In genomic region chr14:54575031-54575430, GRCm38 (mm10) we compare ENCODE assay signal across 7 mouse cellular contexts. TPM values are rescaled to one million over a fixed set of nuclear protein-coding genes. Genes with fewer than 3 reads are reported as not detected.
A peak's percentile ranks its signal among the peaks of the same experiment; 100 is the strongest.
DNase-seq lines count a peak whose midpoint lies in the region; ATAC-seq and TF ChIP-seq lines count a peak whose summit lies in the region.

No protein-coding gene starts in this region.

- TF ChIP-seq EP300 in liver, embryonic 14.5 days (IDR thresholded peaks at IDR 0.05; ENCODE audit: low read depth): no peak

- H3K9ac ChIP-seq in forebrain, postnatal 0 days: no peak overlapping the region
- no peak overlapping the region for H3K9ac ChIP-seq in liver, embryonic 14.5 days (replicated peaks)

- no peaks in the 10 kb centered on the region for H3K27me3 ChIP-seq in testis, adult 2 months (ENCODE audit: control insufficient read depth, insufficient read depth, low read length)
- peaks cover 14% of the 10 kb centered on the region for H3K27me3 ChIP-seq in forebrain, postnatal 0 days (ENCODE audit: insufficient read depth, low read length)
- H3K27me3 ChIP-seq in liver, embryonic 14.5 days (ENCODE audit: control insufficient read depth, insufficient read depth, low read length): peaks cover 51% of the 10 kb centered on the region

- H3K36me3 ChIP-seq in testis, adult 2 months (ENCODE audit: control insufficient read depth, insufficient read depth, low read length): no peaks in the 10 kb centered on the region
- no peaks in the 10 kb centered on the region for H3K36me3 ChIP-seq in forebrain, postnatal 0 days (ENCODE audit: insufficient read depth)
- H3K36me3 ChIP-seq in liver, embryonic 14.5 days (replicated peaks; ENCODE audit: control insufficient read depth, insufficient read depth, low read depth): no peaks in the 10 kb centered on the region

- H3K27ac ChIP-seq in testis, adult 2 months (ENCODE audit: control insufficient read depth, insufficient read depth, low read depth, low read length): peak overlapping the region; percentile 56
- H3K27ac ChIP-seq in forebrain, postnatal 0 days (ENCODE audit: low read depth, low read length): no peak overlapping the region
- no peak overlapping the region for H3K27ac ChIP-seq in liver, embryonic 14.5 days

- no peaks in the 10 kb centered on the region for H3K9me3 ChIP-seq in forebrain, postnatal 0 days (ENCODE audit: low read length)
- H3K9me3 ChIP-seq in liver, embryonic 14.5 days (ENCODE audit: control insufficient read depth, low read length): no peaks in the 10 kb centered on the region

- 8% methylated on average over 8 of the region's 8 CpGs for WGBS in forebrain, postnatal 0 days
- 13% methylated on average over 8 of the region's 8 CpGs for WGBS in liver, embryonic 14.5 days (ENCODE audit: insufficient replicate concordance)

- peaks cover 44% of the 10 kb centered on the region for H3K4me1 ChIP-seq in testis, adult 2 months (ENCODE audit: control insufficient read depth, insufficient read depth, low read length)
- no peaks in the 10 kb centered on the region; the same call in 1 of the 2 replicates for H3K4me1 ChIP-seq in forebrain, postnatal 0 days (ENCODE audit: insufficient read depth)
- H3K4me1 ChIP-seq in liver, embryonic 14.5 days (replicated peaks; ENCODE audit: control insufficient read depth in 2 of 2, insufficient read depth in 2 of 2, low read length in 1 of 2): peaks cover 4 to 25% of the 10 kb centered on the region in 2 experiments; a peak in 3 of 4 replicates

- no peak for TF ChIP-seq CTCF in testis, adult 2 months (IDR thresholded peaks at IDR 0.05; ENCODE audit: control insufficient read depth, insufficient read depth, insufficient replicate concordance, low read depth, low read length)
- no peak for TF ChIP-seq CTCF in forebrain, postnatal 0 days (IDR thresholded peaks at IDR 0.05; ENCODE audit: low read depth)
- no peak for TF ChIP-seq CTCF in liver, embryonic 14.5 days (IDR thresholded peaks at IDR 0.05; ENCODE audit: low read depth)

- DNase-seq in testis, postnatal 14 days (ENCODE audit: low spot score): no peak
- no peak for DNase-seq in forebrain, postnatal 0 days
- DNase-seq in liver, embryonic 14.5 days (ENCODE audit: low read depth in 3 of 3, low spot score in 3 of 3): no peak
- no peak for DNase-seq in T-cell, adult 2 months (ENCODE audit: low spot score)
- no peak for DNase-seq in natural killer cell, adult 2 months (ENCODE audit: low spot score in 2 of 2)

- peak overlapping the region; percentile 89 for H3K4me3 ChIP-seq in testis, adult 2 months (ENCODE audit: control insufficient read depth, low read depth, low read length)
- peak overlapping the region; percentile 52; the same call in 1 of the 2 replicates for H3K4me3 ChIP-seq in forebrain, postnatal 0 days (ENCODE audit: low read depth, low read length)
- H3K4me3 ChIP-seq in liver, embryonic 14.5 days (ENCODE audit: insufficient read depth in 1 of 2, low read depth in 2 of 2, low read length in 2 of 2): peak overlapping the region; percentile 49 to 58

- ATAC-seq in forebrain, postnatal 0 days: no peak
- no peak for ATAC-seq in liver, embryonic 14.5 days (ENCODE audit: insufficient read depth)
- ATAC-seq in megakaryocyte-erythroid progenitor cell, adult 5-6 weeks (replicated peaks; ENCODE audit: low FRiP score, low TSS enrichment, poor library complexity, severe bottlenecking): no peak

- no peak for TF ChIP-seq POLR2A in testis, adult 2 months (IDR thresholded peaks at IDR 0.05; ENCODE audit: control insufficient read depth, low read depth, low read length)

- peak overlapping the region; percentile 84 for H3K4me2 ChIP-seq in forebrain, postnatal 0 days (ENCODE audit: low read depth)
- peak overlapping the region; percentile 70 for H3K4me2 ChIP-seq in liver, embryonic 14.5 days (ENCODE audit: low read depth)

RNA-seq across cellular contexts. Expression of gene Ajuba, which starts 2.3 kb away (rescaled TPM):
- polyA plus RNA-seq in testis, adult 2 months (2012; rRNA removed): 10.0 and 12.5 TPM in 2 replicates
- 4.4 and 6.6 TPM in 2 replicates for total RNA-seq in forebrain, postnatal 0 days (2014; rRNA removed)
- 4.4 and 4.5 TPM in 2 replicates for polyA plus RNA-seq in forebrain, postnatal 0 days (2015; fragmentation: Nextera tagmentation; extraction: Ambion mirVana)
- polyA plus RNA-seq in liver, embryonic 14.5 days (2012; rRNA removed): 3.7 TPM in 2 replicates
- 1.0 and 1.8 TPM in 2 replicates for polyA plus RNA-seq in liver, embryonic 14.5 days (2014; fragmentation: Nextera tagmentation; extraction: Ambion mirVana)
- not detected in 2 replicates for total RNA-seq in megakaryocyte-erythroid progenitor cell, adult 5-6 weeks (2014; fragmentation: Nextera tagmentation)
- 0.19 and 0.80 TPM in 2 replicates for total RNA-seq in megakaryocyte-erythroid progenitor cell, adult 5-6 weeks (2017)

RNA-seq across cellular contexts. Expression of gene Haus4, which starts 20.6 kb away (rescaled TPM):
- polyA plus RNA-seq in testis, adult 2 months (2012; rRNA removed): 107 and 125 TPM in 2 replicates
- 21.3 and 23.1 TPM in 2 replicates for total RNA-seq in forebrain, postnatal 0 days (2014; rRNA removed)
- 17.9 and 19.5 TPM in 2 replicates for polyA plus RNA-seq in forebrain, postnatal 0 days (2015; fragmentation: Nextera tagmentation; extraction: Ambion mirVana)
- polyA plus RNA-seq in liver, embryonic 14.5 days (2012; rRNA removed): 16.5 and 24.2 TPM in 2 replicates
- 31.6 and 33.7 TPM in 2 replicates for polyA plus RNA-seq in liver, embryonic 14.5 days (2014; fragmentation: Nextera tagmentation; extraction: Ambion mirVana)
- 94.2 and 97.3 TPM in 2 replicates for total RNA-seq in megakaryocyte-erythroid progenitor cell, adult 5-6 weeks (2014; fragmentation: Nextera tagmentation)
- total RNA-seq in megakaryocyte-erythroid progenitor cell, adult 5-6 weeks (2017): 60.5 and 68.2 TPM in 2 replicates

RNA-seq across cellular contexts. Expression of gene 4931414P19Rik, which starts 30.8 kb away (rescaled TPM):
- polyA plus RNA-seq in testis, adult 2 months (2012; rRNA removed): 2.1 and 3.5 TPM in 2 replicates
- total RNA-seq in forebrain, postnatal 0 days (2014; rRNA removed): 6.5 and 12.8 TPM in 2 replicates
- polyA plus RNA-seq in forebrain, postnatal 0 days (2015; fragmentation: Nextera tagmentation; extraction: Ambion mirVana): 2.2 and 3.1 TPM in 2 replicates
- polyA plus RNA-seq in liver, embryonic 14.5 days (2012; rRNA removed): 2.2 and 4.3 TPM in 2 replicates
- 1.1 and 1.9 TPM in 2 replicates for polyA plus RNA-seq in liver, embryonic 14.5 days (2014; fragmentation: Nextera tagmentation; extraction: Ambion mirVana)
- 6.2 and 12.7 TPM in 2 replicates for total RNA-seq in megakaryocyte-erythroid progenitor cell, adult 5-6 weeks (2014; fragmentation: Nextera tagmentation)
- total RNA-seq in megakaryocyte-erythroid progenitor cell, adult 5-6 weeks (2017): 2.9 and 7.3 TPM in 2 replicates

RNA-seq across cellular contexts. Expression of gene Psmb5, which starts 42.8 kb away (rescaled TPM):
- polyA plus RNA-seq in testis, adult 2 months (2012; rRNA removed): 87.4 and 106 TPM in 2 replicates
- 180 and 239 TPM in 2 replicates for total RNA-seq in forebrain, postnatal 0 days (2014; rRNA removed)
- polyA plus RNA-seq in forebrain, postnatal 0 days (2015; fragmentation: Nextera tagmentation; extraction: Ambion mirVana): 420 and 499 TPM in 2 replicates
- polyA plus RNA-seq in liver, embryonic 14.5 days (2012; rRNA removed): 95.4 and 111 TPM in 2 replicates
- polyA plus RNA-seq in liver, embryonic 14.5 days (2014; fragmentation: Nextera tagmentation; extraction: Ambion mirVana): 205 and 223 TPM in 2 replicates
- 221 and 258 TPM in 2 replicates for total RNA-seq in megakaryocyte-erythroid progenitor cell, adult 5-6 weeks (2014; fragmentation: Nextera tagmentation)
- total RNA-seq in megakaryocyte-erythroid progenitor cell, adult 5-6 weeks (2017): 39.5 and 75.5 TPM in 2 replicates

RNA-seq across cellular contexts. Expression of gene Psmb11, which starts 46.2 kb away (rescaled TPM):
- polyA plus RNA-seq in testis, adult 2 months (2012; rRNA removed): 0.04 and 0.38 TPM in 2 replicates
- total RNA-seq in forebrain, postnatal 0 days (2014; rRNA removed): under 0.01 TPM in 1 of 2 replicates, not detected in the other
- 0.04 and 0.08 TPM in 2 replicates for polyA plus RNA-seq in forebrain, postnatal 0 days (2015; fragmentation: Nextera tagmentation; extraction: Ambion mirVana)
- polyA plus RNA-seq in liver, embryonic 14.5 days (2012; rRNA removed): not detected in 2 replicates
- 0.03 TPM in 1 of 2 replicates, not detected in the other for polyA plus RNA-seq in liver, embryonic 14.5 days (2014; fragmentation: Nextera tagmentation; extraction: Ambion mirVana)
- 0.45 TPM in 1 of 2 replicates, not detected in the other for total RNA-seq in megakaryocyte-erythroid progenitor cell, adult 5-6 weeks (2014; fragmentation: Nextera tagmentation)
- total RNA-seq in megakaryocyte-erythroid progenitor cell, adult 5-6 weeks (2017): not detected in 2 replicates
